Mouse (Mus musculus) gonadal fat pad, adult 2 months (tissue): ENCODE measurements around the gene Gm10799. TPM values are rescaled to one million over a fixed set of nuclear protein-coding genes. Genes with fewer than 3 reads are reported as not detected.
"Not testable (repeated sequence)": the region's sequence is repeated elsewhere in the genome, so short reads cannot be mapped to it uniquely, and the experiment has no call there.

Source experiments
- DNase-seq: peaks from one replicate; pipeline ENCODE4 v3.0.0-alpha.2; 2012; ENCODE audit warnings: low read depth
- polyA plus RNA-seq: library from polyadenylated mRNA; depleted of rRNA; stranded (reverse); fragments of >200 nt; gene quantifications from 2 replicates; pipeline ENCODE4 v1.2.3, GENCODE M21; 2012

The Gm10799 gene
- polyA plus RNA-seq, 1 experiment, result not detected

DNA sequence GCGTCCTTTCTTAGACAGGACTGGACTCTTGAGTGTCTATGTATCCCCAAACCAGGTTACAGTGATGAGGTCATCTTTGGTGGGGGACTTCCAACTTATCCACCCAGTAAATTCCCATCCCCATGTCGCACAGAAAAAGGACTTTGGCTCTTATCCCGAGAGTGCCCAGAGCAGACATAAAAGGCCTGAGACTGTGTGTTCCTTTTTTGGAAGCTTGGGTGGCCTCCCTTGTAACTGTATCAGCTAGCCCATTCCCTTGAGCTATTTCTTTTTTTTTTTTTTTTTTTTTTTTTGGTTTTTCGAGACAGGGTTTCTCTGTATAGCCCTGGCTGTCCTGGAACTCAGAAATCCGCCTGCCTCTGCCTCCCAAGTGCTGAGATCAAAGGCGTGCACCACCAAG, 2.8 kb downstream of the Gm10799 start, which contains the start of gene Gm10912:
Gm10912 (plus strand) TSS at position 301 of the 400 bp plus-strand sequence.
- not testable (repeated sequence) for DNase-seq

- no peak for DNase-seq
Measured at GRCm38 (mm10) chr2:104064152-104064551, 4.2 kb downstream of the Gm10799 start.

DNA sequence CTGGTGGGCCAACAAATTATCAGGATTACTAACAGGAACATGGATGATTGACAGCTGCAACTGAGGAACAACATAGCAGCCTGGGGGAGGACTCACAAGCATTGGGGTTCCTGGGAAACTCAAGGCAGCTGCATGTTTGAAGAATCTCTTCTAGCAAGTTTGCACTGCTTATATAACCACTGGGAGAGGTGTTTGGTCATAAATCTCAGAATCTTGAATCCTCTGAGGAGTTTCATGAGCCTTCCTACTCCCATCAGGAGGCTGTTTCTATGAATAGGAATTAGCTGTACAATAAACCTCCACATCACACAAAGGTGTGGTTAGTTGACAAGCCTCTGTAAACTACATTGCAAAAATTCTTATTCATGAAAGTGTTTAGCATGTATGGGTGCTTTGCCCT, 5.7 kb downstream of the Gm10799 start:
- no peak for DNase-seq

DNA sequence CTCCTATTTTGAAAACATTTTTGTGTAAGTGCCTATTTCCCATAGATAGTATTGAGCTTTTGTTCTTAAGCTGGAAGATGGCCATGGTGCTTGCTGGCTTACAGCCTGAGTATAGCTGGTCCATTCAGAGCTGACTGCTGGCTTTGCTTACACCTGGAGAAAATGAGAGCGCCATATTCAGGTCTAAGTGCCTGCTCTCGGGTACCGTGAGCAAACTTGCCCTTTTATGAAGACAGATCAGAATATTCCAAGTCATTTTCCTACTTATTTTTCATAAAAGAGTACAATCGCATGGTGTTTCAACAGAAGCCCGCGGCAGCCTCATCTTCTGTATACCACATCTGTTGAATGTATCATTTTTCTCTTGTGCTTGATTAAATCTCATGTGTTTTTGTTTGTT, 7.4 kb downstream of the Gm10799 start:
- DNase-seq, result no peak

DNA sequence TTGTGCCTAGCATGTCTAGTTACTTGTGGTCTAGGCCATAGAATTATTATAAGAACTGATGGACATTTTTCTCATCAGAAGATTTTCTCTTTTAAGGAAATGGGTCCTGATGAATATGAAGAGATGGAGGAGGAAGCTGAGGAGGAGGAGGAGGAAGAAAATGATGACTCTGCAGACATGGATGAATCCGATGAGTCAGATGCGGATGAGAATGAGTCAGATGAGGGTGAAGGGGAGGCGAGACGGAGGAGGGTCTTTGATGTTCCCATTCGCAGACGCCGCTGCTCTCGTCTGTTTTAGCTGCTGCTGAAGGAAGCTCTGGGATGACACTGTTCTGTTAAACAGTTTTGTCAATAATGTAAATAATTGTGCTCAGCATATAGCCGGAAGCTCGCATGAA, 8.6 kb downstream of the Gm10799 start:
- no peak for DNase-seq

GRCm38 (mm10) chr2:104058954-104059353, 9.4 kb downstream of the Gm10799 start:
- no peak for DNase-seq

DNA sequence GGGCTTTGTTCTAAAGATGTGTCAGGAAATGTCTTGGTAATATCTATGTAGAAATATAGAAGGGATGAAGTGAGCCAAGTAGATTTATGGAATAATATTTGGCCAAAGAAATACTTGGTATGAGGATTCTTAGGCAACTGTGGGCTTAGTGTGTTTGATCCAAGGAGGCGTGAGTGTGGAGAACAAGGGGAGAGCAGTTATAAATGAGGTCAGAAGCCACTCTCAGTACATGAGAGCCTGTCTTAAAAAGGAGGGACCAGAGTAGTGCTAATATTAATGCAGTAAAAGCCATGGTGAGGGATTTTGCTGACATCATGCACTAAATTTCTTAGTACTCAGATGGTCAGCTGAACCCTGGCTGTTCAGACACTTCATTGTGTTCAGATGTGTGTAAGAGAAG, 10.0 kb downstream of the Gm10799 start:
- DNase-seq, result no peak

DNA sequence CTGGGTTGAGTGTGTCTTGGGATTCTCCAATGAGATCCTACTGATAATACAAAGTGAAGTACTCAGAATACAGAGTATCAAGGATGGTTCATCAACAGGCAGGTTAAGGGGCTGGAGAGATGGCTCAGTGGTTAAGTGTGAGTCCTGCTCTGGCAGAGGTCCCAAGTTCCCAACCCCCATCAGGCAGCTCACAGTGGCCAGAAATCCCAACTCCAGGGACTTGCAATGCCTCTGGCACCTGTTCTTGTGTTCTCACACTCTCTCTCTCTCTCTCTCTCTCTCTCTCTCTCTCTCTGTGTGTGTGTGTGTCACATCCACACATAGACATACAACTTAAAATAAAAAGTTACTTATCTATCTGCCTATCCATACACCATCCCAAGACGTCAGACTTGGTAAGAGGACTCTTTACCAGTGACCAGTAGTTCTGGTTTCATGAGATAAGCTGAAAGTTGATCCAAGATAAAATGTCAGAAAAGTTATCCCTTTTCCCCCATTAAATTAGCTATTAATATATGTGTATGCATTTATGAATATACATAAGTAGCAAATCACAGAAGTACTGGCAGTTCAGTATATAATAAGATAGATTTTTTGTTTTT, 23.8 kb downstream of the Gm10799 start:
- DNase-seq, result no peak

GRCm38 (mm10) chr2:104043624-104044478, 24.5 kb downstream of the Gm10799 start:
- no peak for DNase-seq

- DNase-seq, result no peak
Measured at GRCm38 (mm10) chr2:104042766-104043165, 25.6 kb downstream of the Gm10799 start.

DNA sequence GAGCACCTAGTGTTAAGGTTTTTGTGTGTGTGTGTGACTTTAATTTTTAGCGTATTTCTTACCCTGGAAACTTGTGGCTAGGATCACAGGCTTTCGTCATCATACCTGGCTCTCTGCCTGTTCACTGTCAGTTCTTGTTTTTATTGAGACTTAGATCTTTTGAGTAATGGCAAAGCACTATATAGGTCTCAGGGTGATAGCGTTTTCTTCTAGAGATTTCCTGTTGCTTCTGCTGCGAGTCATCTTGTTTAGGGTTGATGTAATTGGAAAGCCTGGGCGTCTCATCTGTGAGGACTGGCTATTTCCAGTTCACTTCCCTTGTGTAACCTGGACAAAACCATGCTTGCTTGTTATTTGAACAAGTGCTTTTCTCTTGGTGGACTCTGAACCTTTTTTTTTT, 26.7 kb downstream of the Gm10799 start:
- DNase-seq, result no peak

- DNase-seq, result no peak
Measured at GRCm38 (mm10) chr2:104038236-104038635, 30.1 kb downstream of the Gm10799 start.

DNA sequence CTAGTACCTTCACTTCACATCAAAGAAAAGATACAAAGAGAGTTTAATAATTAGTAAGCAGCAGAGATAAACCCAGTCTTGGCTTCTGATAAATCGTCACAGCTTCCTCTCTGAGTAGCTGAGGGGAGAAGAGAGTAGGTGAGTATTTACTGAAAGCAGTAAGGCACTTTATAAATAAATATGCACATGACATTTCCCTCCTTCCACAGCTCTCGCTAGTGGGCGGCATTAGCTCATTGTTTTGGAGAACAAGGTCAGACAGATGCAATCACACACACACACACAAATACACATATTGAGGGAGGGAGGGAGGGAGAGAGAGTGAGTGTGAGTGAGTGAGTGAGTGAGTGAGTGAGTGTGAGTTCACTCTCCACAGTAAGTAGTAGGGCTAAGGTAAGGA, 32.0 kb downstream of the Gm10799 start:
- DNase-seq, result no peak

DNA sequence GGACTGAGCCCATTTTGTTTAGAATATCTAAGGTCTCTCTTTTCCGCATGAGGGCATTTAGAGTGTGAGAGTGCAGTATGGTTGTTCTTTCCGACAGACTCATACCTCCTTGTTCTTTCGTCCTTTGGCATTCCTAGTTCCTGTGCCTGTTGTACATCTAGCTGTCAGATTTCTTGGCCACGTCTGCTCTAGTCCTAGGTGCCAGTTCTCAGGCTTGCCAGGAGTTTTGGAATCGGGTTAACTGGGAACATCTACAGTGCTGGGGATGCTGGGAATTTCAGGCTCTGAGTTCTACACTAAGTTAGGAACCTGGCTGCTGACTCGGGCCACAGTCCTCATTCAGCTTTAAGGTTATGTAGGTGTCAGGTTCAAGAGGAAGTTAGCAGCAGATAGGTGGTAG, 32.8 kb downstream of the Gm10799 start:
- DNase-seq, result no peak

DNA sequence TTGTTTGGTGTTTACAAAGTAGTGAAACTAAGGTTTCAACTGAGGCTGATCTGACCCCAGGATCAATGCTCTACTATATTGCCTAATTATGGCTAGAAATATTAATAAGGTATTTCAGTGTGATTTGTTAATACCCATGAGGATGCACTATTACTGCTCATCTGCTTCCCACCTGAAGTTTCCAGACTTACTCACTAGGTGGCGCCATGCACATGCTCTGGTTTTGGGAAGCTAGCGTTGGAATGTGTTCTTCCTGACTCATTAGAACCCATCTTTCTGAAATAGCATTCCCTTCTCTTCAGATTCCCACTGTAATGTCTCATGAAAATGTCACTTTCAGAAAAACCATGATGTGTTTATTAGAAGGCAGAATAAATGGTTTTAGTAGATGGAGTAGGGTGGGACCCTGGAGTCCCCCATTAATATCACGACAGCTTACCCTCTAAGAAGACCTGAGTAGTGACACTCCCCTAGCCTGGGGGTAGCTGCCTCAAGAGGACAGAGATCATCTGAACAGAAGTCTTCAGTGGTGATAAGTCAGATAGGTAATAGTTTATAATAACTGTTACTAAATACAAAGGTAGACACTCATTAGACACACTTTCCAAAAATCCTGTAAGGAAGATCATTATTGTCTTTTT, 33.4 kb downstream of the Gm10799 start:
- DNase-seq, result no peak

DNA sequence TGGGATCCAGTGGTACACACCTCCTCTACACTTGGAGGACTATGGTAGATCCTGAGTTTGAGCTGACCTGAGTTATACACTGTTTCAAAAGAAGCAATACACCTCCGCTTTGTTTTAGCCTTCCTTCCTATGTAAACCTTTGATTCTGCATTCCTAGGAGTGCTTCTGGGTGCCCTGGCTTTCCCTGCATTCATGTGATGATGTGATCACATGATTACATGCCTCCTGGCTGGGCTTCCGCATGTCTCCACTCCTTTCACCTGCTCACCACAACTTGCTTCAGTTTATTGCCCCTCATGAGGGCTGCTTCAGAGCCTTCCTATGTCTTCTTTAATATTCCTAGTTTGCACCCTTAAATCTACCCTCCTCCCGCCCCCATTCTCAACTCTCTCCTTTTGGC, 36.3 kb downstream of the Gm10799 start:
- no peak for DNase-seq

DNA sequence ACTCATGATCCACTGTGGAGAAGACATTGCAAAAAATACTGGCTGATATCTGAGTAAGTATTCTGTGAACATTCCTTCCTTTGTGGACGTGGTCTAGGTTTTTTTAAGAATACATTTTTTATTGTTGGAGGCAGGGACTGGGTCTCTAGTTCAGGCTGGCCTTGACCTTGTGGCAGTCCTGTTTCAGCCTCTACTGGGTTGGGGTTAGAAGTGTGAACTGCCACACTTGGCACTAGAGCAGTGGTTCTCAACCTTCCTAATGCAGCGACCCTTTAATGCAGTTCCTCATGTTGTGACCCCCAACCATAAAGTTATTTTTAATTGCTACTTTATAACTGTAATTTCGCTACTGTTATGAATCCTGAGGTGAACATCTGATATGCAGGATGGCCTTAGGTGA, 38.0 kb downstream of the Gm10799 start:
- DNase-seq, result no peak

DNA sequence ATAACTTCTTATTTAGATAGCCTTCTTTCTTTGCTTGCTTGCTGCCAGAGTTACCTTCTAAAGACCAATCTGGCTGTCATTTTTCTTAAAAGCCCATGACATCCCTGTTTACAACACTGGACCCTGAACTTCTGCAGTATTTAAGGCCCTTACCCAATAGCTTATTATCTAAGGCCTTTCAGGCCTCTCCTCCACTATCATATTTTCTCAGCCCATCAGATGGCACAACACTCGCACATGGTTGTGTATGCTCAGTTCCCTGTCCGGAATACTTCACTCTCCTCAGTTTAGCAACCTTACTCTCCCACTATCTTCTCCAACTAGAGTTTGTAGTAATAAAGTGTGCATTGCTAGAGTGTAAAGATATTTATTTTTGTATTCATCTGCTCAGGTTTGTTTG, 39.3 kb downstream of the Gm10799 start:
- DNase-seq, result no peak

DNA sequence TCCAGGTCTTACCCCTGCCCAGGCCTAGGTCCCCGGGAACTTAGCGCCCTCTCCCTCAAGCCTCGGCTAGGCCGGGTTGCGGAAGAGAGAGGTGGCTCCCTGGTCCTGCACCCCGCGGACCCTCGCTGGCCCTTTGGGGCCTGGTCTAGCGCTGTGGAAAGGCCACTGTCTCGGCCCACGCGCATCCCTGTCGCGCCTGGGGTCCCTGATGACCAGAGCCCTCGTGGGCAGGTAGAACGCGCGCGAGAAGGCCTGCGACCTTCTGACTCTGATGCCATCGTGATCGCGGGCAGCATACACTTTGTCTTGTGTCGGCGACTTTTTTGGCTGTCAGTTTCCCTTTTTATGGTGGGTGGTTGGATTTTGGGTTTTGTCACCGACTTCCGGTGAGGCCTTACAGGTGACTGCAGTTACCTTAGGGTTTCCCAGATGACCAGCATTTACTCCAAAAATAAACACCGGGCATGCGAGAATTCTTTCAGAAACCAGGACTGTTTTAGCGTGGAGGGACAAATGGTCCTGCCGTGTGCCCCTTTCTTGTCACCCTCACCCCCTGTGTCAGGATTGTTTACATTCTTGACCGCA, 40.1 kb downstream of the Gm10799 start, which contains the start of gene 4931422A03Rik:
4931422A03Rik (minus strand) TSS at position 223 of the 585 bp plus-strand sequence.
- no peak for DNase-seq

DNA sequence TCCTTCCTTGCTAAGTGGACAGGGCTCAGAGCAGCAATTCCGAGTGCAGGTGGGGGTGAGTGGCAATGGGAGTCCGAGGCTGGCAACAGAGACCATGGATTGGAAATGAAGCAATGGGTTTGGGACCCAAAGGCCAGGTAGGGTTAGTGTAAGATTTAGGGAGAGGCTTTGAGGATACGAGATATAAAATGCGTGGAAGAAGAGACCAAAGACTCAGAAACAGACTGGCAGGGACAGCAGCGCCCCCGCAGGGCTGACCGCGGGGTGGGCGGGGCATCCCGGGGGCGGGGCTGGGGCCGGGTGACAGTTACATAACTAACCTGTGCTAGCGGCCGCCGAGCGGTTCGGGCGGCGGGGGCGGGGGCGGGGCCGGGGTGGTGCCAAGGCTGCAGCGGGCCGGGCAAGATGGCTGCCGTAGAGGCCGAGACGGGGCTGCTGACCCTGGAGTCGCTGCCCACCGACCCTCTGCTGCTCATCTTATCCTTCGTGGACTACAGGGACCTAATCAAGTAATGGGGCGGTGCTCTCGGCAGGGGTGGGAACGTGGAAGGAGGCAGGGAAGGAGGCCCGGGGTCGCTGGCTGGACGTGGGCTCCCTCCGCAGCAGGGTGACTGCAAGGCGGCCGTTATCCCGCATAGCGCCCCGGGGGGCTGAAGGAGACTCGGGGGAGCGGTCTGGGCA, 40.8 kb downstream of the Gm10799 start, which contains the start of gene Fbxo3:
Fbxo3 (plus strand) TSS at position 264 of the 681 bp plus-strand sequence.
- DNase-seq, result no peak

GRCm38 (mm10) chr2:104024656-104025055, 43.7 kb downstream of the Gm10799 start:
- DNase-seq, result no peak

DNA sequence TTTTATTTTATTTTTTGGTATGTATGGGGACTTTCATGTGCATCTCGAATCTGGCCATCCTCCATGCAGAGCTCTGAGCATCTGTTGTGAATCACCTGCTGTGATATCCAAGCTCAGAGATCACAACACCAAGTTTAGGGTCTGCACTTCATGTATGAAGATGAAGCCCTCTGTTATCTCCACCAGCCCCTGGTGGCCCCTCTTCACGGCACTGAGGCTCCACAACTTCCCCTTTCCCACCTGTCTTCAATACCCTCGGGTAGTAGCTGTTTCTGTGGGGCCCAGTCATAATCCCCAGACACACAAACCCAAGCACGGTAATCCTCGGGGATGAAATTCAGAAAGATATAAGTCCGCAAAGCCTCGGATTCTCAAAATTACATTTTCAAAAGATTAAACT, 45.3 kb downstream of the Gm10799 start:
- DNase-seq, result no peak
